Mouse (Mus musculus): ENCODE measurements at regions not wholly inside any gene's neighbourhood (a gene's known extent, or its start where the extent isn't known, plus 50 kb on each side); places are given as distances from the start of the nearest gene placed in this dataset.

- DNase-seq = no peak
- intact Hi-C loops (cut with DNase I) = no loop called here
- WGBS = 93% methylated on average over 14 of the region's 14 CpGs
Observed at GRCm38 (mm10) chr5:144621967-144622366, 76.3 kb downstream of the Nptx2 start.

GRCm38 (mm10) chr5:144623358-144623757 is 77.7 kb downstream of the Nptx2 start:
- Histone ChIP-seq H3K9ac (ENCODE audit: low read depth, low read length) (no peak overlapping the region), H3K36me3 (ENCODE audit: control insufficient read depth, insufficient read depth, low read length) (no peaks in the 10 kb centered on the region), H3K27ac (no peak overlapping the region), H3K4me1 (ENCODE audit: control insufficient read depth, insufficient read depth, low read length) (no peaks in the 10 kb centered on the region), H3K4me3 (no peak overlapping the region), H3K79me2 (replicated peaks; ENCODE audit: control insufficient read depth, insufficient read depth, low read length) (no peaks in the 10 kb centered on the region), H3K27me3 (ENCODE audit: control insufficient read depth, insufficient read depth, low read length) (no peaks in the 10 kb centered on the region)
- WGBS = 25% methylated on average over 10 of the region's 10 CpGs
- intact Hi-C loops (cut with DNase I) = no loop called here
- DNase-seq = no peak
- TF ChIP-seq CTCF (IDR thresholded peaks at IDR 0.05) = no peak

More at GRCm38 (mm10) chr5:144621967-144622366, 76.3 kb downstream of the Nptx2 start:
- Histone ChIP-seq H3K4me1 (ENCODE audit: control insufficient read depth, insufficient read depth, low read length) (no peaks in the 10 kb centered on the region), H3K79me2 (replicated peaks; ENCODE audit: control insufficient read depth, insufficient read depth, low read length) (no peaks in the 10 kb centered on the region), H3K9ac (ENCODE audit: low read depth, low read length) (no peak overlapping the region), H3K36me3 (ENCODE audit: control insufficient read depth, insufficient read depth, low read length) (no peaks in the 10 kb centered on the region), H3K4me3 (no peak overlapping the region), H3K27me3 (ENCODE audit: control insufficient read depth, insufficient read depth, low read length) (no peaks in the 10 kb centered on the region), H3K27ac (no peak overlapping the region)
- no peak for TF ChIP-seq POLR2A (IDR thresholded peaks at IDR 0.05; ENCODE audit: insufficient read depth, low read depth, low read length)
- TF ChIP-seq EP300 (IDR thresholded peaks at IDR 0.05; ENCODE audit: insufficient read depth, low read depth, low read length) = no peak
- no peak for TF ChIP-seq CTCF (IDR thresholded peaks at IDR 0.05)

GRCm38 (mm10) chr5:144632295-144632694 is 86.6 kb downstream of the Nptx2 start:
- H3K27ac ChIP-seq = no peak overlapping the region
- no peak overlapping the region for H3K9ac ChIP-seq (ENCODE audit: low read depth, low read length)
- H3K27me3 ChIP-seq (ENCODE audit: control insufficient read depth, insufficient read depth, low read length) = no peaks in the 10 kb centered on the region
- intact Hi-C loops (cut with DNase I) = no loop called here
- 82% methylated on average over 6 of the region's 6 CpGs for WGBS
- TF ChIP-seq POLR2A (IDR thresholded peaks at IDR 0.05; ENCODE audit: insufficient read depth, low read depth, low read length) (no peak), CTCF (IDR thresholded peaks at IDR 0.05) (no peak), EP300 (IDR thresholded peaks at IDR 0.05; ENCODE audit: insufficient read depth, low read depth, low read length) (no peak)
- H3K4me3 ChIP-seq = no peak overlapping the region
- H3K4me1 ChIP-seq (ENCODE audit: control insufficient read depth, insufficient read depth, low read length) = no peaks in the 10 kb centered on the region
- no peaks in the 10 kb centered on the region for H3K79me2 ChIP-seq (replicated peaks; ENCODE audit: control insufficient read depth, insufficient read depth, low read length)
- DNase-seq = no peak
- no peaks in the 10 kb centered on the region for H3K36me3 ChIP-seq (ENCODE audit: control insufficient read depth, insufficient read depth, low read length)

- Histone ChIP-seq H3K27ac (no peak overlapping the region), H3K36me3 (ENCODE audit: control insufficient read depth, insufficient read depth, low read length) (no peaks in the 10 kb centered on the region), H3K4me1 (ENCODE audit: control insufficient read depth, insufficient read depth, low read length) (no peaks in the 10 kb centered on the region), H3K27me3 (ENCODE audit: control insufficient read depth, insufficient read depth, low read length) (no peaks in the 10 kb centered on the region), H3K79me2 (replicated peaks; ENCODE audit: control insufficient read depth, insufficient read depth, low read length) (no peaks in the 10 kb centered on the region), H3K4me3 (no peak overlapping the region), H3K9ac (ENCODE audit: low read depth, low read length) (no peak overlapping the region)
- peak; percentile 66 for TF ChIP-seq CTCF (IDR thresholded peaks at IDR 0.05)
- no peak for TF ChIP-seq POLR2A (IDR thresholded peaks at IDR 0.05; ENCODE audit: insufficient read depth, low read depth, low read length)
- TF ChIP-seq EP300 (IDR thresholded peaks at IDR 0.05; ENCODE audit: insufficient read depth, low read depth, low read length) = no peak
- whole genome bisulfite sequencing = 59% methylated on average over 3 of the region's 3 CpGs
- intact Hi-C loops (cut with DNase I) = no loop called here
- DNase-seq = no peak
Observed at GRCm38 (mm10) chr5:144638631-144639030, 92.9 kb downstream of the Nptx2 start.

DNA sequence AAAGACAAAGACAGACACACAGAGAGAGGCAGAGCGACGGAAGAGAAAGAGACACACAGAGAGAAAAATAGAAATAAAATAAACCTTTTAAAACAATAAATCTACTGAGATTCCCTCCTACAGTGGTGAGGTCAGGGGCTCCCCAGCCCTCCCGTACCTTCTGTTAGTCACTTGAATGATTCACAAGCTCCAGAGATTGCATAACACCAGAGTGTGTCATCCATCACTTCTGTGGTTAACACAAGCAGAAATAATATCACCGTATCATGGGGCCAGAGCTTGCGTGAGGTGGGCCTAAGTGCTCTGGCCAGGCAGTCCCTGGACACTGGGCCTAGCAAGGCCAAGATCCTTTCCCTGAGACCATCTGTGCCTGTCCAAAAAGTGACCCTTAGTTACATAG is 93.9 kb downstream of the Nptx2 start:
- Histone ChIP-seq H3K4me3 (no peak overlapping the region), H3K79me2 (replicated peaks; ENCODE audit: control insufficient read depth, insufficient read depth, low read length) (no peaks in the 10 kb centered on the region), H3K4me1 (ENCODE audit: control insufficient read depth, insufficient read depth, low read length) (no peaks in the 10 kb centered on the region), H3K27ac (no peak overlapping the region), H3K9ac (ENCODE audit: low read depth, low read length) (no peak overlapping the region), H3K36me3 (ENCODE audit: control insufficient read depth, insufficient read depth, low read length) (no peaks in the 10 kb centered on the region), H3K27me3 (ENCODE audit: control insufficient read depth, insufficient read depth, low read length) (no peaks in the 10 kb centered on the region)
- TF ChIP-seq POLR2A (IDR thresholded peaks at IDR 0.05; ENCODE audit: insufficient read depth, low read depth, low read length) (no peak), EP300 (IDR thresholded peaks at IDR 0.05; ENCODE audit: insufficient read depth, low read depth, low read length) (no peak), CTCF (IDR thresholded peaks at IDR 0.05) (no peak)
- intact Hi-C loops (cut with DNase I) = no loop called here
- WGBS = 88% methylated on average over 5 of the region's 5 CpGs
- DNase-seq = no peak

GRCm38 (mm10) chr5:144642766-144643165 is 97.1 kb downstream of the Nptx2 start:
- H3K36me3 ChIP-seq (ENCODE audit: control insufficient read depth, insufficient read depth, low read length) = no peaks in the 10 kb centered on the region
- WGBS = 83% methylated on average over 8 of the region's 8 CpGs
- TF ChIP-seq POLR2A (IDR thresholded peaks at IDR 0.05; ENCODE audit: insufficient read depth, low read depth, low read length) = no peak
- TF ChIP-seq CTCF (IDR thresholded peaks at IDR 0.05) = no peak
- no peak for TF ChIP-seq EP300 (IDR thresholded peaks at IDR 0.05; ENCODE audit: insufficient read depth, low read depth, low read length)
- no peak overlapping the region for H3K4me3 ChIP-seq
- H3K27me3 ChIP-seq (ENCODE audit: control insufficient read depth, insufficient read depth, low read length) = no peaks in the 10 kb centered on the region
- intact Hi-C loops (cut with DNase I) = no loop called here
- no peaks in the 10 kb centered on the region for H3K4me1 ChIP-seq (ENCODE audit: control insufficient read depth, insufficient read depth, low read length)
- no peaks in the 10 kb centered on the region for H3K79me2 ChIP-seq (replicated peaks; ENCODE audit: control insufficient read depth, insufficient read depth, low read length)
- no peak overlapping the region for H3K9ac ChIP-seq (ENCODE audit: low read depth, low read length)
- H3K27ac ChIP-seq = no peak overlapping the region
- DNase-seq = no peak
